Mouse (Mus musculus) adrenal gland, postnatal 25 days (tissue): ENCODE data around the gene Adamts8. TPM values are rescaled to one million over a fixed set of nuclear protein-coding genes. Genes with fewer than 3 reads are reported as not detected.

Source experiments
- DNase-seq: peaks from one replicate; pipeline ENCODE4 v3.0.0; 2021; ENCODE audit warnings: mixed read lengths
- total RNA-seq: library from RNA; stranded (reverse); gene quantifications from 2 replicates; pipeline ENCODE4 v1.2.3, GENCODE M21; 2021

The Adamts8 gene
- total RNA-seq, 1 experiment from 2014 or later = 0.43 TPM

DNA sequence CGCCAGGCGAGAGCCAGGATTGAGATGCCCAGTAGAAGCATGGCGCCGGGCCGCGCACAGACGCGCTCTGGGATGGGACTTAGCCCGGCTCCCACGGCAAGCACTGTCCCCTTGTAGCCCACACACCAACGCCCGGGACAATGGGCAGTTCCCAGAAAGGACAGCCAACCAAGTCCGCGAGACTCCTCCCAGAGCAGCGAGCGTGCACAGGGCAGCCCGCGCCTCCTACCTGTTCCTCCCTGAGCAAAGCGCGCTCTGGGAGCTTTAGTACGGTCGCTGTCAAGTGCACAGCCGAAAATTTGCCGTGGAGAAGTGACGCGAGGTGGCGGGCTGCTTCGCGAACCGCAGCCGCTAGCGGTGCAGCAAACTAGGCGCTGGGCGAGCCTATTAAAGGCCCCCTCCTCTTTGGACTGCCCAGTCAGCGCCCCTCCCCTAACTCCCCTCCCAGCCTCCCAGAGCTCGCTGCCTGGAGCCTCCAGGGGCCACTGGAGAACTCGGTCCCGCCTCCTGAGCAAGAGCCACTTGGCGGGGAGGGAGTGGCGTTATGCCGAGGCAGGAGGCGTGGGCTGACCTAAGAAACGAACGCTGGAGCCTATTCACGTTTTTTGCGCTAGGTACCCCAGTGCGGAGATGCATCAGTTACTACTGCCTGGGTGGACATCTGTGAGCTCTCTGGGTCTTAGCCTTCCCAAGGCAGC lies 20.0 kb upstream of the Adamts8 start, which contains the start of gene Adamts15:
Adamts15 (minus strand) TSS at position 256 of the 698 bp plus-strand sequence.
- DNase-seq = peak; percentile 69

DNA sequence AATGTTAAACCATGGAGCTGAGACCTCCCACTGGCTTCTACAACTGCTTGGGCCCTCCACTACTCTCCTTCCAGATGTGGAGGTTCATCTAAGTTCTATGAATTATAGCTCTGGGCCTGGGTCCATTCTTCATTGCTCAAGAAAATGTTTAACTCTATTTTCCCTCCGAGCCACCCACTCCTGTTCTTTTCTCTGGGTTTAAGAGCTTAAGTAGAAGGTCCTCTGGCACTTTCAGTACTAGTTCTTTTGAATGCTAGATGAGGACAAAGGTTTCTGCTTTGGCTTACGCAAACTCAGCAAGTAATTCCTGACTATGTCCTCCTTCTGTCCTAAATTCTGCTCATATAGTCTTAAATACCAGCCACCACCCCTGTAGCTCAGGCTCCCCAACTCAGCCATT lies 13.6 kb upstream of the Adamts8 start:
- no peak for DNase-seq

DNA sequence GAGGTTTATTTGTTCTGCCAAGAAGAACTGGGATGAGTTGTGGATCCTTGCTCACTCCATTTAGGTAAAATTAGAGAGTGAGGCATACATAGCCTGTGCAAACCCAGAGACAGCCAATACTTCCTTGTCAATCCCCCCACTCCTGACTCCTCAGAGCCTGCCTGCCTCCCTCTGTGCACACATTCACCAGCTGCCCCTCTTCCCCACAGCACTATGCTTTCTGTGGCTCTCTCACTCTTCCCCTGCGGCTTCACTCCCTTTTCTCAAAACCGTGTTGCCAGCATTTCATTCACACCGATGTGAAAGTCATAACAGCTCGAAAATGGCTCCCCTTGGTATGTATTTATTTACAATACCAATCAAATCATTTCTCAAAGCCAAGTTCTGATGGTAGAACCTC lies 10.0 kb upstream of the Adamts8 start:
- DNase-seq = no peak

DNA sequence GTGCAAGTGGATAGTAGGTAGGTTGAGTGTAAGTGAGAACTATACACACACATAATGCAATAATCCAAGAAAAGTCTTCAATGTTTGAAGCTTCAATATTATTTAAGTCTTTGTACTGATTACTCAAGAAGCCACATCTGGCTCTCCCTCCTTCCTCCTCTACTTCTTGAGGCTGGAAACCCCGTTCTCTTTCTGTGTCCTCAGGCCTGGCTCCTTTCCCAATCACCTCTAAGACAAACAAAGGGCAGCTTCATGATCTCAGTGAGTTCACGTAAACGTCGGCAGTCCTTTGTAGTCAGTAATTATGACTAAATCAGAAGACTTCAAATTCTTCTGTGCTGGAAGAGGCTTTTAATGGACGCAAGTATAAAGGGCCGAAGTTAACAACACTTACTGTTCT lies 7.5 kb upstream of the Adamts8 start:
- no peak for DNase-seq

DNA sequence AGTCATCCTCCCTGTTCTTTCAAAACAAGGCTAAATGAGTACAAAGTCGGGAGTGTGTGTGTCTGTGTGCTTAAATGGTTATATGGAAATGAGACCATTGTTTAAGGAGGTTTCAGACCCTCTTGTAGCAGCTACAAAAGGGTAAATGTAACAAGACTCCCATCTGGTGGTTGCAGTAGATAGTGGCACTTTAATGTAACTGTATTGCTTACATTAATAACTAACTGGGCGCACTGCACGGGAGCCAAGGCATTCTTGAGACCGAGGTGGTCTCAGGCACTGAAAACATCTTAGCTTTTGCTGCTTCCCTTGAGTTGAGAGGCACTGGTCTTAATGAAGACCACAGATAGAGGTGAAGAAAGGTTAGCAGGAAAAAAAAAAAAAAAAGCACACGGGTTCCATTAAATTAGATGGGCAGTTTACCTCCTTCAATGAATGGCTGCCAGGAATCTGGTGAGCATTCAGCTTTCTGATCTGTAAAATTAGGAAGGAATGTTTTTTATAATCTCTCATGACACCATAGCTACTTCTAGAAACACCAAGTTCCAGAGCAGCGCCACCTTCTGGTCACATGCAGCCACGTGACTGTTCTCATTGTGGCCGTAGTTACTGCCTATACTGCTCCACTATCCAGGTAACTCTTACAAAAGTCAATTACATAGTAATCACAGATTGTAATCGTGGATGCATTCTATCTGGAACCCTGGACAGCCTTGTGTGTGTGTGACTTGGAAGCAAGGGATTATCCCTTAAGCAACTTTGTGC lies 5.5 kb upstream of the Adamts8 start:
- DNase-seq = peak; percentile 66

DNA sequence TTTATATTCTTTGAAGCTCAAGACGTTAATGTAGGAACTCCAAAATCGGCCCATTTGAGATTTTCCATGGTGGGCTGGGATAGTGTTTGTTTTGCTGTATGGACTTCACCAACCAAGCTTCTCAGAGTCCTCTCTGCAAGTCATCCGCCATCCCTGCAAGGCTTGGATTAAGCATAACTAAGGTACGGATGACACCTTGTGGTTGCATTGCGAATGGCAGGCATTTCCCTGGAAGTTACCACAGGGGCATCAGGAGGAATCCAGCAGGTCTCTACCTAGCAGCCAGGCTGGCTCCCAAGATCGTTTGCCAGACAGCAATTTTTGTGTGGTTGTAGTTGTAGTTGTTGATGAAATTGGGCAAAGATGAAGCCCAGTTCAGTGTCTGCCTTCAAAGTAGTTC lies 2.0 kb upstream of the Adamts8 start:
- DNase-seq = peak; percentile 84

DNA sequence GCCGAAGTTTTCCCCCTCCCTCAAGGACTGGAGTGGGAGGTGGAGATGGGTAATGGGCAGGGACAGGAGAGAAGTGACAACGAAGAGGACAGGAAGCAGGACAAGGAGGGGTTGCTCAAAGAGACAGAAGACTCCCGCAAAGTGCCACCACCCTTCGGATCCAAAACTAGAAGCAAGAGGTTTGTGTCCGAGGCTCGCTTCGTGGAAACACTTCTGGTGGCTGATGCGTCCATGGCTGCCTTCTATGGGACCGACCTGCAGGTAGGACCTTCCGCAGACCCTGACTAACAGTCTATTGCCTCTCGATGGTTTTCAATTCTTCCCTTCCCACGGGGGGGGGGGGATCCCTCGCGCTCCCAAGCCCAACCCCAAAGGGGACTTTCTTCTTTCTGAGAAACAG lies 979 bp downstream of the Adamts8 start:
- DNase-seq = no peak

DNA sequence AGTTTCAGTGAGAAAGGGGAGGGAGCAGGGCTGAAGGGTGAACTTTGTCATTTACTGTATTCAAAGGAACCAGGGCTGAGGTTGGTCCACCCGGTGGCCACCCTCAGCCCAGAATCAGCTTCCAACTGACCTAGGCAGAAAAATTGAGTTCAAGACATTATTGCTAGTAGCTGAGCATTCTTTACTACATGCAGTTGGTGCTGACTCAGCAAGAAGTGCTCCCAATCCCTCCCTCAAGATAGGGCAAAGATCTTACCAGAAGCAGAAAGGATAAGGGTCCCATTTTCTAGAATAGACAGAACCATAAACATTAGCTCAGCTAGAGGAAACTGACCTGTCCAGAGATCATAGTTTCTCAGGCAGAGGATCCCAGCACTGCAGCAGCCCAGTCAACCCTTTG lies 1.9 kb downstream of the Adamts8 start:
- no peak for DNase-seq

DNA sequence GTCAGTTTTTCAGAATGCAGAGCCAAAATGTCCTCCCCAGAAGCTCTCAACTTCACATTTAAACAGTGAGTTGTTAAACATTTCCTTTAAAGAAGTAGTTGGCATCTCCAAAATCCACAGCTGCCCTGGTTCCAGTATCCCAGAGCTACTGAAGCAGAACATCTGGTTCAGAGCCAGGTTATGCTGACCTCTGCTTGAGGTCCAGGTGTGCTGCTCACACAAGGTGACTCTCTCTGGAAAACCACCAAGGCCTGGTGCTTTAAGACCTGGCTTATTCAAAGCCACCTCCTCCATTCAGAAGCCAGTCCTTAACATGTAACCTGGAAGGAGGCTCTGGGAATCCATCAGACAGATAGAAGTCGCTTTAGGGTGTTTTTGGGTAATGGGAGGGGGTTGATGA lies 2.9 kb downstream of the Adamts8 start:
- DNase-seq = no peak

DNA sequence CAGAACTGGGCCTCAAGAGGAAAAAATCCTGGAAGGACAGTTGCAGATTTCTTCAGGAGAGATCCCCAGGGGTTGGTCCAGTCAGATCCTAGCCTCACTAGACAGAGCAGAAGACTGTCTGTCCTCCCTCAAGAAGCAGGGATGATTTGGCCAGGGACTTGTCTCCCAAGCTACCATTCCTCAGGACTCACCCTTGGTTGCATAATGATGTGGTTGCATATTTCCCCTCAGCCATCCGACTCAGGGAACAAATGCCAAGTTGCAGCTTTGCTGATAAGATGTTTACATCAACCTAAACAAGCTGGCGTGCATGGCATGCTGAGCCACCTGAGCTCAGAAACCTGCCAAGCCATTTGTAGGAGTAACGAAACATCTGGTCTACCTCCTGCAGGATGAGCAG lies 7.1 kb downstream of the Adamts8 start:
- no peak for DNase-seq

DNA sequence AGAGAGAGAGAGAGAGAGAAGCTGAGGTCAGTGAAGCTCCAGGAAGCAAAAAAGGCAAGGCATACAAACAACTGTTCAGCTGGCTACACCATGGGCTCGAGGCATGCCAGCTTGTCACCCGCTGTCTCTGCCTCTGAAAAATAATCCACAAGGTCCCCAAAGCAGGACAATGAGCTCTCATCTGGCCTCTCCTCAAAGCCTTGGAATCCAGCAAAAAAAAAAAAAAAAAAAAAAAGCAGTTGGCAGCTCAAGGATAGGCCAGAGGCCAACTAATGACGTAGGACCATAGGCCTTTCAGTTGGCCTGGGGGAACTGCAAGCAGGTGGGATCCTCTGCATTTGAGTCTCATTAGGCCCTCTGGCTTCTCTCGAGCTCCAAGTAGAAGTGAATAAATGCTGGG lies 7.6 kb downstream of the Adamts8 start:
- DNase-seq = no peak

DNA sequence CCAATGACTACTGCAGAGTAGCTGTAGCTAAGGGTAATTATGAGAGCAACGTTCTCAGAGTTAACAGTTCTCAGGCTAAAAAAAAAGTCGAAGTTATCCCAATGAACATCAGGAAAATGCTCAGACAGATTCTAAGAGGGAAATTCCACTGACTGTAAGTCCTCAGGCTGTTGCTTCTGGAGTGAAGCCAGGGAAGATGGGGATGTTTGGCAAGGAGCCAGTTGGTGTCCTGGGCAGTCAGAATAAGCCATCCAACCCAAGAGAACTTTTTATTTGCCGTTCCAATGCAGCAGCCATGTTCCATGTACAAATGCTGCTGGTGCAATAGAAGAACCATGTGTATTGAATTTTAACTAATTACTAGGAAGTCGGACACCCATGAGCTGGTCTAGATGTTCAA lies 8.2 kb downstream of the Adamts8 start:
- peak; percentile 45 for DNase-seq

DNA sequence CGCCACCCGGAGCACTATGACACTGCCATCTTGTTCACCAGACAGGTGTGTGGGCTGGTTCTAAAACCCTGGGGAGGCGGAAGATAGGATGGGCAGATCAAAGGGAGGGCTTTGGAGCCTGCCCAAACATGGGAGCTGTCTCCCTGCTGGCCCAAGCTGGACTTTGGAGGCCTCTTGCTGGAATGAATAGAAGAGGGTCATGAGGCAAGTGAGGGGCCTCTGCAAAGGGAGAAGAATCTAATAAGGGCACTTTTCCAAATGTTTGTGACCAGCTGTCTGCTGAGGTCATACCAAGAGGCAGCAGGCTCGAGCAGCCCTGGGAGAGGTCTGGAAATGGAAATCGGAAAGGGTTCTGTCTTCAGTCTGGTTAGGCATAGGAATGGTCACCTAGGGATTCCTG lies 9.1 kb downstream of the Adamts8 start:
- DNase-seq = no peak

DNA sequence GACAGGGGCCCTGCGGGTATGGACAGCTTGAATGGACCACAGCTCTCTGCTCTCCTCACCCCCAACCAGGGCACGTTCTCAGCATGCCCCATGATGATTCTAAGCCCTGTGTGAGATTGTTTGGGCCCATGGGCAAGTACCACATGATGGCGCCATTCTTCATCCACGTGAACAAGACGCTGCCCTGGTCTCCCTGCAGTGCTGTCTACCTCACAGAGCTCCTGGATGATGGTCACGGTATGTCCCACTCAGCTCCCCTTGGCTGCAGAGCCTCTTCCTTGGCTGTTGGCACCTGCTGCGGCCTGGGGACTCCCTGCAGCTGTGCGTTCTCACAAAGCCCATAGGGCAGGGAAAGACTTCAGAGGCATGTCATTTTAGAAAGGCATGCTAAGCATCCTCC lies 10.9 kb downstream of the Adamts8 start:
- peak; percentile 16 for DNase-seq

DNA sequence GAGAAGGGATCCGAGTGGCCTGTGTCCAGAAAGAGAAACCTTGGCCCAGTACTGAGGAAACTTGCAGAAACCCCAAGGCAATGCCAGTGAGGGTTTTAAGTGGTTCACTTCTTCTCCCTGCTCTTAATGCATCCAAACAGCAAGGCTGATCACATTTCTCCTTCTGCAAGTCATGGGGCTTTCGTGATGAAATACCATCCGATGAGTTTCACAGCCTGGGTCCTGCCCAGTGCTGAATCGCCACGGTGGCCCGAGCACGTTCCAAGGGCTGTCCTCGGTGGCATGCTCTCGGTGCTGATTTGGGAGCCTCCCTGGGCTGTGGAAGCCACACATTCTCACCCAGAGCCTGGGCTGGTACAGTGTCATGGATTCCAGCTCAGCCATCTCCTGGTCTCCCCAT lies 12.9 kb downstream of the Adamts8 start:
- no peak for DNase-seq

DNA sequence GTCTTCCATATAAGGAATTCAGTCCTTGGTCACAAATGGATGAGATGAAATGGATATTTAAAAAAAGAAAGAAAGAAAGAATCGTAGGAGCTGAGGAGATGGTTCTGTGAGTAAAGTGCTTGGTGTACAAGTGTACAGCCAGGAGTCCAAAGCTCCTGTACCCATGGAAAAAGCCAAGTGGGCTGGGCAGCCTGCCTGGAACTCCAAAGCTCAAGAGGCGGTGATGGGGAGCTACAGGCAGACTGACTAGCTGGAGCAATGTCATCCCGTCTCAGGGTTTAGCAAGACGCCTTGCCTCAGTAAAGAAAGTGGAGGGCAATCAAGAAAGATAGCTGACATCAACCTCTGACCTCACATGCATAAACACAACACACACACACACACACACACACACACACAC lies 21.4 kb downstream of the Adamts8 start:
- no peak for DNase-seq

DNA sequence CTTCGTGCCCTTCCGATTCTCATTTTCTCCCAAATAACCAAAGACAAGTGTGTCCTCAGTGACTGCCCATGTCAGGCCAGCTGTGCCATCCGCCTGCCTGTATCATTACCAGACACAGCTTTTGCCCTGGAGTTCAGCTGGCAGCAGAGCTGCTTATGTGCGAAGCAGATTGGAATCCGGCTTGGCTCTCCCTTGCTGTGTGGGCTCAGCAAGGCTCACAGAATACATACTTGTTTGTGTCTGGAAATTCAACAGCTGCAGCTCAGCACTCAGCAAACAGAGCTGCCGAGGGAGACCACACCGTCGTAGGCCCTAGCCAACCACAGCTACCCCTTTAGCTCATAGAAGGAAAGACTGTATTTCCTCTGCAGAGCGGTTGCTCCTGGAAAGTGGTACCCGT lies 22.3 kb downstream of the Adamts8 start:
- no peak for DNase-seq

DNA sequence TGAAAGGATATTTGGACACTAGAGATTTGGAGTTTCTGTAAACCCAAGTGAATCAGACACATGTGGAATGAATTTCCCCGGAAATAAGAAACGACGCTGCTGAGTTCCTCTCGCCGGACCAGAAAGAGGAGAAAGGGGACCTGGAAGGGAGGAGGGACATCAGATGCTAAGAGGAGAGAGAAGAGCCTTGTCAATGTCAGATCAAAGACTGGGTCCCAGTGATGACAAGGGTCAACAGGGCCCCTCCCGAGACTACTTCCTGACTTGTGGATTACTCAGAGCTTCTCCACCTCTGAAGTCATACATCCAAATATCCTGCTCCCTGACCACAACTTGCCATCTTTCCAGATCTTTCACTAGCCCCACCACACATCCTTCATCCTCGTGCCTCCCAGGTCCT lies 24.5 kb downstream of the Adamts8 start:
- DNase-seq = no peak

DNA sequence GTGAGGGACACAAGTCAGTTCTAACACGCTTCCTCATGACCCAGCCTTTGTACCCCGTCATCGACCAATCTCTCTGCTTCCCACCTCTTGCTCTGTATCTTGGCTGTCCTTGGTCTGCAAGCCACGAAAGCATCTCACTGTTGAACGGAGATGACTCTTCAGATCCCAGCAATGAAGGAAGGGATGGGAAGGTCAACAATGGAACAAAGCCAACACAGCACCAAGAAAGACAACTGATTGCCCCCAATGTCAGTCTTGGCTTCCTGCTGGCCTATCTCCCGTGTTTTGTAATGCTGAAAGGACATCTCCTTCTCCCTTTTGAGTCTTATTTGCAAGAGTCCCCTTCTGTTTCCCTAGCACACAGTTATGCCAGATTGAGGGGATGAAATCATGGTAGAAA lies 25.8 kb downstream of the Adamts8 start:
- DNase-seq = no peak

DNA sequence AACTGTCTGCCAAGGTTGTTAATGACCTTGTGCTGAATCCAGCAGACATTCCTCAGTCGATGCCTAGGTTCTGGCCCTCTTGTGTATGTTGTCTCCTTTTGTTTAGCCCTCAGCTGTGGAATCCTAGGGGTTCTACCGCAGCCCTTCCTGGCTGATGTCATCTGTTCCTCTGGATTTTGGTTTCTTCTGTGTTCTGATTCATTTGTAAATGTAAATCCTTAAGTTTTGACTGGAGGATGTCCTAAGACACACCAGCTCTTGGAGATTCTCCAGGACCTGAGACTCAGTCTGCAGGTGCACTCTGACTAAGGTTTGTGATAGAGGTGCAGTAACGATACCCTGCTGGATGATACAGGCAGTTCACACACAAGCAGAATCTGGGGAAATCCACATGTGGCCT lies 27.6 kb downstream of the Adamts8 start:
- DNase-seq = no peak

DNA sequence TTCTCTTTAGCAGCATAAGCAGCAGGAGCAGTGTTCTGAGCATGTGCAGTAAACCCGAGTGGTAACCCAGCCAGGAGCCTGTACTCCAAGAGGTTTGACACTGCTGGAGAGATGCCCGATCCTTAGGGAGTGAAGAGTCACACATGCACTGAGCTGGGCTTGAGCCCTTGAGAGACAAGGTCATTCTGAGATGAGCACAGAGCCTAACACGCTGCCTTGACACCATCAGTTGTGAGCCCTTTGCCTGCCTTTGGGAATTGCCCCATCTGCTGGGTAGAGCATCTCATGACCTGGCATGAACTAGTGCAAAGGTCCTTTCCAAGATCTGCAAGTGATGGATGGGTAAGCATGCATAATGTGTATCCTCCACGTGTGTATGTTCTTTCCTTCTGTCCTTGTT lies 29.6 kb downstream of the Adamts8 start:
- peak; percentile 28 for DNase-seq

DNA sequence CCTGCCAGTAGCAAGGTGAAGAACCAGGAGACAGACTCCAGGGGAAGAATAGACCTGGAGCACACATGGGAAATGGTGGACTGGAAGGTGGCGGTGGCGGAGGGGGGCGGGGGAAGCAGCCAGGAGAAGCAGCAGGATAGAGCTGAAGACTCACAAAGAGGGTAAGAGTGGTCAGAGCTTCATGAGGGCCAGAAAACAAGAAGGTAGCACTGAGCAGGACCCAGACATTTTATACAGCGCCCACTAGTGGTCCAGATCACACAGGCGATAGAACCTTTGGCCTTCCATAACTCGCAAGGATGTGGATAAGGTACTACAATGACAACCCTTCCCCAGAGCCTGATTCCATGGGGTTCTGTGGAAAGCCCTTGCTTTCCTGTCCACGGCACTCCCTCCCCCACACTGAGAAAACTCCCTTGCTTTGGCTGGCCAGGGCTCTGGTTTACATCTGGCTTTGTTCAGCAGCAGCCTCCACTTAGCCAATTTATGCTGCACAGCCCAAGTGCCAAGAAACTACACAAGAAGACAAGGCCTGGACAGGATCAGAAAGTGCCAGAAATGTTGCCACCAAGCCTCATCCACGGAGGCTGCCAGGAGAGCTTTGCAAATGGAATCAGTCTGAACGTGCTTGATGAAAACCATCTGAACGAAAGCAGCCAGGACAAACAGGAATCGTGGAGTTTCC lies 34.1 kb downstream of the Adamts8 start:
- no peak for DNase-seq

DNA sequence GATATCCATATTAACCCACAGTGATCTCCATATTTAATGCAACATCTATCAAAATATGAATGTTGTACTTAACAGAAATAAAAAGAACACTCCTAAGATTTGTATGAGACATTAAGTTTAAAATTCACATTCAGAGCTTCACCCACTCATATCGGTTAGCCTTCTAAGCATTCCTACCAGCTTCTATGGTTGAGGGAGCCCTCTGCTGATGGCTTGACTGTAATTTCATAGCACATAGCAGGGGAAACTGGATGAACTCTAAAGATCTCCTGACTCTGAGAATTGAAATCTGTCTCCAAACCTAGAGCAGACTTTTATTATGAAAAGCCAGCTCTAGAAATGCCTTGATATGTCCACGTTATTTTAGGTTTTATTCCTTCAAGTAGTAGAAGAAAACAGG lies 38.1 kb downstream of the Adamts8 start:
- no peak for DNase-seq

DNA sequence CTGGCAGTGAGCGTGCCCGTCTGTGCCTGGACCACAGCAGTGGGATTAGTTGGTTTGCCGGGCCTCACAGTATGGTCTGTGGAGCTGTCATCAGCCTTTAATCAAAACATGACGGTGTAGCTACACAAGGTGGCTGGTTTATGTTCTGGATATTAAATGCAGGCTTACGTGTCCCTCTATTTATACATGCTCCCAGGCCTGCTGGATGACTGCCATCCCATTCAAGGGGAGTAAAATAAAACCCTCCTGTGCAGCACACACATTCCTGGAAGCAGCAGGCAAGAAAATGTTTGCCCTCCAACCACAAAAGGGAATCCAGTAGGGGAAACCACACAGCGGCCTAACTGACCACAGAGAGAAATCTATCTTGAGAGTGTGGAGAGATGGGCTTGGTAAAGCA lies 43.4 kb downstream of the Adamts8 start:
- no peak for DNase-seq
